Mouse (Mus musculus) liver, postnatal 0 days (tissue): ENCODE measurements around the gene Ncapg.

Source experiments
- CTCF ChIP-seq: sonication (generic); IDR thresholded peaks from 2 replicates; pipeline ENCODE4 v1.5.1; 2016; ENCODE audit warnings: antibody characterized with exemption, low read depth
- EP300 ChIP-seq: IDR thresholded peaks from 2 replicates; pipeline ENCODE4 v1.6.1; 2016; ENCODE audit warnings: antibody characterized with exemption, low read depth, mild to moderate bottlenecking

DNA sequence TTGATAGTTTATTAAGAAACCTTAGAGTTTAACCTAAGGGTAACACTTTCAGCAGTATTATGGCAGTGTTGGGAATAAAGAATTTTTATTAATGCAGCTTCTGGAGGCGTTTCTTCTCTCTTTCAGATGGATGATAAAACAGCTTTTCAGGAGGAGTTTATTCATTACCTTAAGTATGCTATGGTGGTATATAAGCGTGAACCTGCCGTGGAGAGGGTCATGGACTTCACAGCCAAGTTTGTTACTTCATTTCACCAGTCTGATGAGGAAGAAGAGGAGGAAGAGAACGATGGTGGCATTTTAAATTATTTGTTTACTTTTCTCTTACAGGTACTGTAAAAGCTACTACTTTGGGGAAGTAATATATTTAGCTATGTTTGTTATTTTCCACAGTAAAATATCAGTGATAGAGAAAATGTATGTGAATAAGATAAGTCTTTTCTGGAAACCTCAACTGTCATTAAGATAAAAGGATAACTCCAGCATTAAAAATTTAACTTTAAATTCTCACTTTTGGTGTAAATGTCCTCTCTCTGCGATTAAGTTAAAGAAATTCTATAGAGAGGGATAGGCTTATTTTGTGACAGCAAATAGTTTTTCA is 1.3 kb downstream of the Ncapg start:
- no peak for TF ChIP-seq CTCF
- TF ChIP-seq EP300 = no peak
